Mouse (Mus musculus) neural tube, embryonic 11.5 days (tissue): Measurements from ENCODE around the gene Colgalt2. TPM values are rescaled to one million over a fixed set of nuclear protein-coding genes. Genes with fewer than 3 reads are reported as not detected.
"Not testable (repeated sequence)": the region's sequence is repeated elsewhere in the genome, so short reads cannot be mapped to it uniquely, and the experiment has no call there.

Source experiments
- ATAC-seq: fragments of 200-750 bp; cut with Nextera tagmentation; 2 replicates; pipeline ENCODE4 v1.8.0; 2017; ENCODE audit warnings: moderate number of reproducible peaks, mild to moderate bottlenecking, moderate TSS enrichment, moderate library complexity; ENCODE audit not compliant: insufficient read depth, low FRiP score, low TSS enrichment
- DNase-seq: peaks from one replicate; pipeline ENCODE4 v3.0.0-alpha.2; 2015; ENCODE audit warnings: low spot score
- H3K27ac ChIP-seq: fragments of 300-500 bp; sonication (generic); 2 replicates; pipeline ENCODE4 v1.5.1; 2014; ENCODE audit warnings: low read depth, mild to moderate bottlenecking, low read length
- H3K27me3 ChIP-seq: fragments of 300-500 bp; sonication (generic); 2 replicates; pipeline ENCODE4 v1.6.1; 2014; ENCODE audit warnings: mild to moderate bottlenecking, low read length, mixed read lengths; ENCODE audit not compliant: control insufficient read depth, insufficient read depth
- H3K36me3 ChIP-seq: fragments of 300-500 bp; sonication (generic); 2 replicates; pipeline ENCODE4 v1.6.1; 2014; ENCODE audit warnings: mild to moderate bottlenecking, low read length, moderate library complexity, mixed read lengths; ENCODE audit not compliant: control insufficient read depth, insufficient read depth
- H3K4me1 ChIP-seq: fragments of 300-500 bp; sonication (generic); 2 replicates; pipeline ENCODE4 v1.6.1; 2014; ENCODE audit warnings: low read length, mixed read lengths; ENCODE audit not compliant: control insufficient read depth, insufficient read depth
- H3K4me2 ChIP-seq: fragments of 300-500 bp; sonication (generic); 2 replicates; pipeline ENCODE4 v1.6.1; 2014; ENCODE audit warnings: low read depth, mild to moderate bottlenecking, moderate library complexity
- H3K4me3 ChIP-seq: fragments of 300-500 bp; sonication (generic); 2 replicates; pipeline ENCODE4 v1.5.1; 2014; ENCODE audit warnings: low read depth, low read length
- H3K9ac ChIP-seq: fragments of 300-500 bp; sonication (generic); 2 replicates; pipeline ENCODE4 v1.6.1; 2014; ENCODE audit warnings: mild to moderate bottlenecking, low read length
- H3K9me3 ChIP-seq: fragments of 300-500 bp; sonication (generic); 2 replicates; pipeline ENCODE4 v1.6.1; 2016; ENCODE audit warnings: low read length; ENCODE audit not compliant: control insufficient read depth
- WGBS: fragments of 180-500 bp; shearing (Covaris S2); extraction: QIAGEN DNeasy Blood & Tissue Kit; methylation state at CpG from one replicate; pipeline ENCODE4 v1.1.7; 2014; 5-methylcytosine and 5-hydroxymethylcytosine counted together
- polyA plus RNA-seq: library from polyadenylated mRNA; unstranded; fragments of >200 nt; fragmentation: Nextera tagmentation; extraction: Ambion mirVana; gene quantifications from 2 replicates; pipeline ENCODE4 v1.2.1, GENCODE M21; 2014

The Colgalt2 gene
- polyA plus RNA-seq, 1 experiment from 2014 or later = 3.7 TPM

DNA sequence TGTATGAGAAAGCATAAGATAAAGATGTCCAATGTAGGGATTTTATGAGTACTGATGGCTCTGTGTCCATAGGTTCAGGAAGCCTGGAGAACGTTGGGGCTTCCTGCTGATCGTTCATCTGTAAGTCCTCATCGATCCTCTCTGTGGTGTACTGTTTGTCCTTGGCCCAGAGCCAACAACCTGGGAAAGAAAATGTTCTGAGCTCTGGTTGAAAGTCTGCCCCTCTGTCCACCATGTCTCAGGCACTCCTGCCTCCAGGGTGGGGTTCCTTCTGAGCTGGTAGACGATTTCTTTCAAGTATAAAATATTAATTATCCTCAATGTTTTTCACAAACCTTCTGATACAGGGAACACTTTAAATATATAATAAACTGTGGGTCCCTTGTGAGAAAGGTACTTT is 34.5 kb downstream of the Colgalt2 start:
- no peak for ATAC-seq
- H3K36me3 ChIP-seq = no peaks in the 10 kb centered on the region
- no peaks in the 10 kb centered on the region for H3K4me1 ChIP-seq
- H3K9ac ChIP-seq = no peak overlapping the region
- no peak overlapping the region for H3K4me3 ChIP-seq
- H3K27me3 ChIP-seq = no peaks in the 10 kb centered on the region
- no peak overlapping the region for H3K27ac ChIP-seq
- H3K9me3 ChIP-seq = no peaks in the 10 kb centered on the region
- 82% methylated on average over 4 of the region's 4 CpGs for WGBS
- H3K4me2 ChIP-seq = no peak overlapping the region
- no peak for DNase-seq

DNA sequence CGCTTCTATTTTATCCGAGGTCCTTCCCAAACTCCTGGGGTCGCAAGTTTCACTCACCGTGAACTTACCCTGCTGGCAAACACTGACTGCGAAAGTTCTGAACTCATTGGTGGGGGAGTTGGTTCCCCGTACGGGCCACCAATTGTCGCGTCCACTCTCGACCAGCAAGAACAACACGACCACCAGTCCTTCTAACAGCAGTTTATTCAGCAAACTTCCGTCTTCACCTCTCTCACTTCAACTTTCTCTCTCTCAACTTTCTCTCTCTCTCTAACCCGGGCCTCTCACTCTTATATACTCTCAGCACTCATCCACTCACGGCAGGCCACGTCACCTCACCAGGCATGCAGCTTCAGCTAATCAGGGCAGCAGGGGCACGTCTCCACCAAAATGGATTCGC is 37.9 kb downstream of the Colgalt2 start:
- not testable (repeated sequence) for H3K9me3 ChIP-seq, H3K9ac ChIP-seq, H3K4me1 ChIP-seq, H3K4me3 ChIP-seq, H3K36me3 ChIP-seq, H3K4me2 ChIP-seq, H3K27ac ChIP-seq, ATAC-seq, H3K27me3 ChIP-seq, DNase-seq
- WGBS = 85% methylated on average over 16 of the region's 17 CpGs

DNA sequence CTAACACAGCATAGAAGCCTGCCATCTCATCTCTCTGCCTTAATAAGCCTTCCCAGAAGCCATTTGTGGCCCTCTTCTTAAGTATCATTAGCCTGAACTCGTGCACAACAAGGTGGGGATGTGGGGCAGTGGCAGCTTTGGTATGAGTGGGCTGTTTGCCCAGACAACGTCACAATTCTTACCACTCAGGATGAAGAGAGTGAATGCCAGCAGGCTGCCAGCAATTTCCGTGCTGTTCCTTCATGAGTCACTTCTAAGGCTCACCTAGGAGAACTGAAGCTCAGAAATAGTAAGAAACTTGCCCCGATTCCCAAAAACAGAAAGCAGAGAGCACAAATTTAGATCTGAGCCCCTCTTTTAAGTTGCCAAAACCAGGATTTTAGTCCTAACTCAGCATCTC is 39.8 kb downstream of the Colgalt2 start:
- H3K9me3 ChIP-seq = no peaks in the 10 kb centered on the region
- no peak overlapping the region for H3K9ac ChIP-seq
- DNase-seq (no peak), ATAC-seq (no peak)
- H3K36me3 ChIP-seq = no peaks in the 10 kb centered on the region
- H3K27ac ChIP-seq = no peak overlapping the region
- H3K4me3 ChIP-seq = no peak overlapping the region
- WGBS = 79% methylated on average over 4 of the region's 4 CpGs
- no peak overlapping the region for H3K4me2 ChIP-seq
- H3K27me3 ChIP-seq = no peaks in the 10 kb centered on the region
- no peaks in the 10 kb centered on the region for H3K4me1 ChIP-seq

DNA sequence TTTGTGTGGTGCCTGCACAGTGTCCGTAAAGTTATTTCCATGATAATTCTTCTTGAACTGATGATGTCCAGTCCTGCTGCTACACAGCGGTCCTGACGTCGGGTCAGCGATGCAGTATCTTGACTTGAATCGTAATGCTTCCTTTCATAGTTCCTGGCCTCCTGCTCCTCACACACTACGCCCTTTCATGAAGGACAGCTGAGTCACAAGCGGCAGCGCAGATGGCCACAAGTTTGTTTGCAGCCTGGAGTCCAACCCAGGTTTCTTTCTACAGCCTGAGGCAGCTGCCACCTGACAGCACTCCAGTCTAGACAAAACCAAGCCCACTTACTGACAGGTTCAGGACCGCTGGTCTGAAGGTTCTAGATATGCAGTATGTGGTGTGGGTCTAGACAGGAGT is 40.2 kb downstream of the Colgalt2 start:
- Histone ChIP-seq H3K27ac (no peak overlapping the region), H3K4me1 (no peaks in the 10 kb centered on the region), H3K9ac (no peak overlapping the region), H3K36me3 (no peaks in the 10 kb centered on the region), H3K4me3 (no peak overlapping the region), H3K9me3 (no peaks in the 10 kb centered on the region), H3K4me2 (no peak overlapping the region), H3K27me3 (no peaks in the 10 kb centered on the region)
- WGBS = 80% methylated on average over 10 of the region's 10 CpGs
- DNase-seq (no peak), ATAC-seq (no peak)

DNA sequence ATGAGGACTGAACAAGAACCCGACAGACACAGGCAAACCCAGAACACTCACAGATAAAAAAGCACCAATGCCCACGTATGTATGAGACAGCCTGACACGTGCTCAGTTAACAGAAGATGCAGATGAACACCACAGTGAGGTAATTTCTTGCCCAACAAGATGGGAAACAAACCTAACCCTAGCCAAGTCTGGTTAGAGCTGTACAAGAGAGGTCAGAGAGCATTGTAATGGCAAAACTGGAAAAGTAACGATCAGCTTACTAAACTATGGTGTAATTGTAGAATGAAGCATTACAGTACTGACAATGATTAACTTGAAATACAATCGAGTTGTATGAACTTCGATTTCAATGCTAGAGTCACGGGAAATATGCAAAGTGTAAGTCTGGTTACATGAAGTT is 45.0 kb downstream of the Colgalt2 start:
- WGBS = 90% methylated on average over 7 of the region's 7 CpGs
- H3K9ac ChIP-seq = no peak overlapping the region
- no peak overlapping the region for H3K4me3 ChIP-seq
- no peaks in the 10 kb centered on the region for H3K4me1 ChIP-seq
- no peaks in the 10 kb centered on the region for H3K9me3 ChIP-seq
- no peak overlapping the region for H3K27ac ChIP-seq
- H3K4me2 ChIP-seq = no peak overlapping the region
- DNase-seq = no peak
- no peaks in the 10 kb centered on the region for H3K36me3 ChIP-seq
- no peaks in the 10 kb centered on the region for H3K27me3 ChIP-seq
- no peak for ATAC-seq

DNA sequence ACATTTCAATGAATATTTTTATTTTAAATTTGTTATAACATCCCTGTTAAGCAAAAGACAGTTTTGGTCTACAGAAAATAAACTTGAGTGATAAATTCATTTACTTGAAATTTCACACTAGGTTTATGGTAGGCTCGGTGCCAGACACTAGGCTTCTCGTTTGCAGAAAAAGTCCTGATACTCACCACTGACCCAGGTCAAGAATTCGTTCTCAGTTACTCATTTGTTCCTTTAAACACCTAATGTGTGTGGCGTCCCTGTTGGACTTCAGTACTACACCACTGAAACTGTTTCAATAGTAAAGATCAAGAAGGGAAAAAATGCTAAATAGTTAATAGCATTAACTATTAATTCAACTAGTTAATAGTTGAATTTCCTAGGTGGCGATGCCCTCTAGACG is 46.3 kb downstream of the Colgalt2 start:
- H3K4me2 ChIP-seq = no peak overlapping the region
- H3K4me1 ChIP-seq = no peaks in the 10 kb centered on the region
- no peaks in the 10 kb centered on the region for H3K27me3 ChIP-seq
- H3K9me3 ChIP-seq = no peaks in the 10 kb centered on the region
- no peak overlapping the region for H3K27ac ChIP-seq
- DNase-seq (no peak), ATAC-seq (no peak)
- H3K4me3 ChIP-seq = no peak overlapping the region
- no peak overlapping the region for H3K9ac ChIP-seq
- WGBS = 81% methylated on average over 6 of the region's 6 CpGs
- no peaks in the 10 kb centered on the region for H3K36me3 ChIP-seq

DNA sequence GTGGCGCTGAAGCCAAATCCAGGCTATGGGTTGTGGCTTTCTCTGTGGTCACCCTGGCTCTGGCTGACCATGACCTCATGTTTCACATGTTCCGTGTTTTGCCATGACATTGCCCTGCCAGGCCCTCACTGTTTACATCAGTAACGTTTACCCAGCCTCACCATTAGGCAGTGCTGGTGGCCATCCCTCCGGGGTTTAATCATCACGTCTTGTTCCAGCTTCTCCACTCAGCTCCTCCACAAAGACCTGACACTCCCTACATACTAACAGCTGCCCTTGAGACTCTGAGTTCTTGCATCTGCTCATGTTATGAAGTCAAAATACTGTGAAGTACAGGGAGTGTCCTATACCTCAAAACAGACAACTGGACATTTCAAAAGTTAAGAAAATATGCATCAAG is 54.9 kb downstream of the Colgalt2 start:
- Histone ChIP-seq H3K4me3 (no peak overlapping the region), H3K27ac (no peak overlapping the region), H3K4me2 (no peak overlapping the region), H3K9ac (no peak overlapping the region), H3K36me3 (no peaks in the 10 kb centered on the region), H3K4me1 (no peaks in the 10 kb centered on the region), H3K9me3 (no peaks in the 10 kb centered on the region), H3K27me3 (no peaks in the 10 kb centered on the region)
- WGBS = 83% methylated on average over 5 of the region's 5 CpGs
- no peak for ATAC-seq
- DNase-seq = no peak

DNA sequence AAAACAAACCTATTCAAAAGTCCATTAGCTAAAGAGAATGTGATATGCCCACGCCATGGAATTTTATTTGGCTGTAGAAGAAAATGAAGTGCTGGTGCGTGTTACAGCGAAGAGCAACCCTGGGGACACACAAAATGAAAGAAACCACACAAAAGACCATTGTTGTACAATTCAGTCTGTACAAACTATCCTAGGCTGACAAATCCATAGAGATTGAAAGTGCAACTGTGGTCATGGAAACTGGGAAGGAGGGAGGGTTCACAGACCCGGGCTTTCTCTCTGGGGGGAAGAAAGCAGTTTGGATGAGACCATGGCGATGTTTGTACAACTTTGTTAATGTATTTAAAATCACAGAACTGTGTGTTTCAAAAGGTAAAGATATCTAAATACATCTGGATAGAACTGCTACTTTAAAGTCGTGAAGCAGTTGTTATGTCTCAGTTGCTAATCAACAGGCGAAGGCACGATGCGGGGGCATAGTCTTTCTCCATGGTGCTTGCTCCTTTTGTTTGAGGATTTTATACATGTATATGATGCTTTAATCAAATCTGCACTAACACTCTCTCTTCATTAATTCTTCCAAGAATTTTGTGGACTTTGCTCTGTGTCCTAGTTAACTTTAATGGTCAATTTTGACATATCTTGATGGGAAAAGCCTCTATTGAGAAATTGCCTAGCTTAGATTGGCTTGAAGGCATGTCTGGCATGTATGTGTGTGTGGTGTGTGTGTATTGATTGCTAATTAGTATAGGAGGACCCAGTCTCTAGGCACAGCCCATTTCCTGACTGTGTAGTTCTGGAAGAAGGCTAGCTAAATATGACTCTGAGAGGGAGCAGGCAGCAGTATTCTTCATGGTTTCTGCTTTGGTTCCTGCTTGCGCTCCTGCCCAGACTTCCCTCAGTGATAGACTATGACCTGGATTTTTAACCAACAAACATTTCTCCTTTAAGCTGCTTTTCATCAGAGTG is 55.9 kb downstream of the Colgalt2 start:
- H3K36me3 ChIP-seq = no peaks in the 10 kb centered on the region
- ATAC-seq (no peak), DNase-seq (peak; percentile 31)
- H3K27me3 ChIP-seq = no peaks in the 10 kb centered on the region
- H3K9ac ChIP-seq = no peak overlapping the region
- no peaks in the 10 kb centered on the region for H3K4me1 ChIP-seq
- 74% methylated on average over 10 of the region's 10 CpGs for WGBS
- H3K27ac ChIP-seq = no peak overlapping the region
- no peak overlapping the region for H3K4me2 ChIP-seq
- H3K4me3 ChIP-seq = no peak overlapping the region
- H3K9me3 ChIP-seq = no peaks in the 10 kb centered on the region

DNA sequence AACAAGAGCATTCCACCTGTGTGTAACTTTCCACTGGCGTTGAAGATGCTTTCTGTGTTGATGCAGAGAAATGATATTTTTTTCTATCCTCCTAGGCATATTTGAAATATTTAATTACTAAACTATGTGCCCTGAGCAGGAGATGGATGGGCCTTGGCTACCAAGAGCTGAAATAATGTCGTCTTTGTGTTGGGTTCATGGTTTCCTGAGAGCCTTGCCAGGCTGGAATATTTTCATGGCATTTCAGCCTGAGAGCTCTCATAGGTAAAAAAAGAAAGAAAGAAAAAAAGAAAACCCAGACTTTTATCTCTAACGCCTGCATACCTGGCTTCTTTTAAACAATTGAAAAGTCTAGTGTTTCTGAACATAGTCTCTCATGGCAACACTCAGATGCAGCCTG is 56.6 kb downstream of the Colgalt2 start:
- Histone ChIP-seq H3K4me2 (no peak overlapping the region), H3K4me1 (no peaks in the 10 kb centered on the region), H3K27ac (no peak overlapping the region), H3K27me3 (no peaks in the 10 kb centered on the region), H3K36me3 (no peaks in the 10 kb centered on the region), H3K4me3 (no peak overlapping the region), H3K9me3 (no peaks in the 10 kb centered on the region), H3K9ac (no peak overlapping the region)
- 81% methylated on average over 3 of the region's 3 CpGs for WGBS
- no peak for DNase-seq
- no peak for ATAC-seq
